Mouse (Mus musculus) yolk sac, embryonic 10.5 days (tissue): ENCODE measurements around the gene Alms1.
"Not testable (repeated sequence)": the region's sequence is repeated elsewhere in the genome, so short reads cannot be mapped to it uniquely, and the experiment has no call there.

Experiments
- DNase-seq: peaks from one replicate; pipeline ENCODE4 v3.0.0-alpha.2; 2017; ENCODE audit warnings: low spot score

The Alms1 gene

DNA sequence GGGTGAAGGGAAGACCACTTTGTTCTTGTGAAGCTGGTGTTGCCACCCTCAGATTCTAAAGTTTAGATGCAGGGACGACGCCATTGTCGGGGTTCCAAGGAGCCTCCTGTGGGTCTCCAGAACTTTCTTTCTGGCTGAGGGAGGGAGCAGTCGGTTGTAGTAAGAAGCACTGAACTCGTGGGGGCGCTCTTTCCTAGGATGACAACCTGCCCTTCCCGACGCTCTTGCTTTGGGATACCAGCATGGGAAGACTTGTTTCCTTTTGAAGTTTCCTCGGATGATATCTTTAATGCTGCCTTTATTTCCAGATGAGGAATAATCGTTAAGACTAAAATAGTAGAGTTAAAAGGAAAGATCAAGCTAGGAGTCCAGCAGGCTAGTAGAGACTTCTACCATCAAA, 125.8 kb downstream of the Alms1 start, which contains the start of gene Nat8f7:
Gene Nat8f7 (minus strand): TSS at position 101 of the 400 bp plus-strand sequence.
- DNase-seq, result not testable (repeated sequence)
